Mouse (Mus musculus): ENCODE data around the gene Trp53rkb. TPM values are rescaled to one million over a fixed set of nuclear protein-coding genes. Genes with fewer than 3 reads are reported as not detected.
A peak's percentile ranks its signal among the peaks of the same experiment; 100 is the strongest.

Gene Trp53rkb
- total RNA-seq, 2 experiments from 2014 or later = 6.4 to 7.2 TPM

GRCm38 (mm10) chr2:166793542-166794214, 1.3 kb downstream of the Trp53rkb start:
- peak; percentile 67 to 76 for DNase-seq (ENCODE audit: low spot score in 2 of 2)

- no peak for DNase-seq (ENCODE audit: low spot score in 2 of 2)
Observed at GRCm38 (mm10) chr2:166799615-166800472, 7.5 kb downstream of the Trp53rkb start.

- no peak for DNase-seq (ENCODE audit: low spot score in 2 of 2)
Observed at GRCm38 (mm10) chr2:166800473-166800857, 8.1 kb downstream of the Trp53rkb start.

- DNase-seq (ENCODE audit: low spot score in 2 of 2) = no peak
Observed at GRCm38 (mm10) chr2:166801436-166801835, 9.1 kb downstream of the Trp53rkb start.

GRCm38 (mm10) chr2:166803298-166803697, 11.0 kb downstream of the Trp53rkb start:
- no peak for DNase-seq (ENCODE audit: low spot score in 2 of 2)

- peak; percentile 72 to 81 for DNase-seq (ENCODE audit: low spot score in 2 of 2)
Observed at GRCm38 (mm10) chr2:166805250-166806172, 13.2 kb downstream of the Trp53rkb start, which contains the start of gene Arfgef2. Gene Arfgef2, plus strand, starts transcription at chr2:166805588.

- no peak for DNase-seq (ENCODE audit: low spot score in 2 of 2)
Observed at GRCm38 (mm10) chr2:166806173-166806705, 13.9 kb downstream of the Trp53rkb start.

GRCm38 (mm10) chr2:166806813-166807212, 14.5 kb downstream of the Trp53rkb start:
- DNase-seq (ENCODE audit: low spot score in 2 of 2) = no peak

- no peak for DNase-seq (ENCODE audit: low spot score in 2 of 2)
Observed at GRCm38 (mm10) chr2:166809499-166809898, 17.2 kb downstream of the Trp53rkb start.

- no peak for DNase-seq (ENCODE audit: low spot score in 2 of 2)
Observed at GRCm38 (mm10) chr2:166810821-166811220, 18.5 kb downstream of the Trp53rkb start.

- no peak for DNase-seq (ENCODE audit: low spot score in 2 of 2)
Observed at GRCm38 (mm10) chr2:166818463-166819143, 26.3 kb downstream of the Trp53rkb start.

- no peak for DNase-seq (ENCODE audit: low spot score in 2 of 2)
Observed at GRCm38 (mm10) chr2:166819849-166820248, 27.5 kb downstream of the Trp53rkb start.

GRCm38 (mm10) chr2:166820844-166821243, 28.5 kb downstream of the Trp53rkb start:
- DNase-seq (ENCODE audit: low spot score in 2 of 2) = no peak

- no peak for DNase-seq (ENCODE audit: low spot score in 2 of 2)
Observed at GRCm38 (mm10) chr2:166821406-166821805, 29.1 kb downstream of the Trp53rkb start.

GRCm38 (mm10) chr2:166822119-166822826, 29.9 kb downstream of the Trp53rkb start:
- no peak for DNase-seq (ENCODE audit: low spot score in 2 of 2)

- DNase-seq (ENCODE audit: low spot score in 2 of 2) = no peak
Observed at GRCm38 (mm10) chr2:166822901-166823300, 30.6 kb downstream of the Trp53rkb start.

- DNase-seq (ENCODE audit: low spot score in 2 of 2) = no peak
Observed at GRCm38 (mm10) chr2:166824386-166824785, 32.1 kb downstream of the Trp53rkb start.

- no peak for DNase-seq (ENCODE audit: low spot score in 2 of 2)
Observed at GRCm38 (mm10) chr2:166824998-166825397, 32.7 kb downstream of the Trp53rkb start.

GRCm38 (mm10) chr2:166826491-166827224, 34.3 kb downstream of the Trp53rkb start:
- DNase-seq (ENCODE audit: low spot score in 2 of 2) = no peak

Data from adrenal gland, postnatal 4 days (tissue).